Mouse (Mus musculus) lung, postnatal 0 days (tissue): ENCODE results near the gene Cse1l.

Experiments used
- CTCF ChIP-seq: IDR thresholded peaks from 2 replicates; pipeline ENCODE4 v1.5.1; 2016; ENCODE audit warnings: antibody characterized with exemption, mild to moderate bottlenecking
- EP300 ChIP-seq: IDR thresholded peaks from 2 replicates; pipeline ENCODE4 v1.6.1; 2016; ENCODE audit warnings: antibody characterized with exemption, mild to moderate bottlenecking, control low read depth

DNA sequence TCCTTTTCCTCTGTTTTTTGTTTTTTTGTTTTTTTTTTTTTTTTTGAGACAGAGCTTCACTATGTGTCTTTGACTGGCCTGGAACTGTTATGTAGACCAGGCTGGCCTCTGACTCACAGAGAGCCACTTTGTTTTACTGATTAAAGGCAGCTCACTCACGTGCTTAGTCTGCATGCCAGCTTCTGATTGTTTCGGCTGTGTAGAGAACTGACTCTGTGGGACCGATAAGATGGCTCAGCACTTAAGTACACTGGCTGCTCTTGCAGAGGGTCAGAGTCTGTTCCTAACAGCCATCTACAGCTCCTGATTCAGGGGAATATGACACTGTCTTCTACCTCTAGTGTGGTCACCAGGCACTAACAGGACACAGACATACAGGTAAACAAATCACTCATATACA is 43.3 kb upstream of the Cse1l start:
- TF ChIP-seq CTCF = no peak
- TF ChIP-seq EP300 = no peak
